Mouse (Mus musculus) liver, postnatal 0 days (tissue): Measurements from ENCODE around the gene Cars2. TPM values are rescaled to one million over a fixed set of nuclear protein-coding genes. Genes with fewer than 3 reads are reported as not detected.
"Not testable (repeated sequence)": the region's sequence is repeated elsewhere in the genome, so short reads cannot be mapped to it uniquely, and the experiment has no call there.

Source experiments
- ATAC-seq: fragments of 200-750 bp; cut with Nextera tagmentation; 2 replicates; pipeline ENCODE4 v1.8.0; 2017; ENCODE audit warnings: mild to moderate bottlenecking, moderate library complexity
- DNase-seq: peaks from one replicate; pipeline ENCODE4 v3.0.0-alpha.2; 2016
- H3K27ac ChIP-seq: fragments of 300-500 bp; sonication (generic); 2 replicates; pipeline ENCODE4 v1.5.1; 2014; ENCODE audit warnings: antibody characterized with exemption, moderate library complexity, mild to moderate bottlenecking, low read depth
- H3K27me3 ChIP-seq: fragments of 300-500 bp; sonication (generic); 2 replicates; pipeline ENCODE4 v1.6.1; 2014; ENCODE audit warnings: low read length, control low read depth, mixed read lengths; ENCODE audit not compliant: insufficient read depth
- H3K36me3 ChIP-seq: fragments of 300-500 bp; sonication (generic); replicated peaks from 2 replicates; pipeline ENCODE4 v1.6.1; 2014; ENCODE audit warnings: mild to moderate bottlenecking, control low read depth, low read length, moderate library complexity, mixed read lengths; ENCODE audit not compliant: insufficient read depth
- H3K4me1 ChIP-seq: fragments of 300-500 bp; sonication (generic); 2 replicates; pipeline ENCODE4 v1.6.1; 2014; ENCODE audit warnings: antibody characterized with exemption, mild to moderate bottlenecking, control low read depth; ENCODE audit not compliant: insufficient read depth
- H3K4me2 ChIP-seq: fragments of 300-500 bp; sonication (generic); 2 replicates; pipeline ENCODE4 v1.6.1; 2014; ENCODE audit warnings: low read depth, mild to moderate bottlenecking, low read length, moderate library complexity, mixed read lengths
- H3K4me3 ChIP-seq: fragments of 300-500 bp; sonication (generic); 2 replicates; pipeline ENCODE4 v1.5.1; 2014; ENCODE audit warnings: low read depth, low read length
- H3K9ac ChIP-seq: fragments of 300-500 bp; sonication (generic); replicated peaks from 2 replicates; pipeline ENCODE4 v1.6.1; 2014; ENCODE audit warnings: mild to moderate bottlenecking, moderate library complexity
- H3K9me3 ChIP-seq: fragments of 300-500 bp; sonication (generic); 2 replicates; pipeline ENCODE4 v1.6.1; 2016; ENCODE audit warnings: mild to moderate bottlenecking, control low read depth, low read length, mixed read lengths
- CTCF ChIP-seq: sonication (generic); IDR thresholded peaks from 2 replicates; pipeline ENCODE4 v1.5.1; 2016; ENCODE audit warnings: antibody characterized with exemption, low read depth
- EP300 ChIP-seq: IDR thresholded peaks from 2 replicates; pipeline ENCODE4 v1.6.1; 2016; ENCODE audit warnings: antibody characterized with exemption, low read depth, mild to moderate bottlenecking
- WGBS: fragments of 180-500 bp; shearing (Covaris S2); extraction: QIAGEN DNeasy Blood & Tissue Kit; methylation state at CpG from one replicate; pipeline ENCODE4 v1.1.7; 2014; ENCODE audit not compliant: insufficient replicate concordance; 5-methylcytosine and 5-hydroxymethylcytosine counted together
- polyA plus RNA-seq: library from polyadenylated mRNA; unstranded; fragments of >200 nt; fragmentation: Nextera tagmentation; extraction: Ambion mirVana; gene quantifications from 2 replicates; pipeline ENCODE4 v1.2.1, GENCODE M21; 2015

Cars2 gene
- polyA plus RNA-seq, 1 experiment from 2014 or later = 8.4 TPM

DNA sequence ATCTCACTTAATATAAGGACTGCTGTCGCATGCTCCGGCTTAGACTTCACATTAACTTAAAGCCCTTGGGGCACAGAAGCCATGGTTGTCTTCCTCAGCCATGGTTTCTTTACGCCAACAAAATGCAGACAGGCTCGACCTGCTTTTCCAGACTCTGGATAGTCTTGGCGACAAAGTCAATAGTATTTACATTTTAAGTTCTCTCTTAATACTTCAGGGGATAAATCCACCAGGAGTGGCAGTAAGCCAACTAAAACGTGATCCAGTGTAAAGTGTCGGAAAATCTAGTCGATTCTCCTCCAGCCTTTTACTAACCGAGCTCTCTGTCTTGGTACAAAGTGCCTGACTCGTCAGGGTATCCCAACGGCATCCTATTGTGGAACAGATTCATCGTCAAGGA, 52.3 kb downstream of the Cars2 start:
- TF ChIP-seq CTCF (no peak), EP300 (no peak)
- DNase-seq (no peak), ATAC-seq (no peak)
- Histone ChIP-seq H3K4me3 (peak overlapping the region; percentile 88), H3K27me3 (no peaks in the 10 kb centered on the region), H3K36me3 (peaks cover 4% of the 10 kb centered on the region), H3K4me2 (peak overlapping the region; percentile 76), H3K9ac (peak overlapping the region; percentile 91), H3K9me3 (no peaks in the 10 kb centered on the region), H3K27ac (no peak overlapping the region), H3K4me1 (peaks cover 18% of the 10 kb centered on the region)
- WGBS = 70% methylated on average over 12 of the region's 12 CpGs

DNA sequence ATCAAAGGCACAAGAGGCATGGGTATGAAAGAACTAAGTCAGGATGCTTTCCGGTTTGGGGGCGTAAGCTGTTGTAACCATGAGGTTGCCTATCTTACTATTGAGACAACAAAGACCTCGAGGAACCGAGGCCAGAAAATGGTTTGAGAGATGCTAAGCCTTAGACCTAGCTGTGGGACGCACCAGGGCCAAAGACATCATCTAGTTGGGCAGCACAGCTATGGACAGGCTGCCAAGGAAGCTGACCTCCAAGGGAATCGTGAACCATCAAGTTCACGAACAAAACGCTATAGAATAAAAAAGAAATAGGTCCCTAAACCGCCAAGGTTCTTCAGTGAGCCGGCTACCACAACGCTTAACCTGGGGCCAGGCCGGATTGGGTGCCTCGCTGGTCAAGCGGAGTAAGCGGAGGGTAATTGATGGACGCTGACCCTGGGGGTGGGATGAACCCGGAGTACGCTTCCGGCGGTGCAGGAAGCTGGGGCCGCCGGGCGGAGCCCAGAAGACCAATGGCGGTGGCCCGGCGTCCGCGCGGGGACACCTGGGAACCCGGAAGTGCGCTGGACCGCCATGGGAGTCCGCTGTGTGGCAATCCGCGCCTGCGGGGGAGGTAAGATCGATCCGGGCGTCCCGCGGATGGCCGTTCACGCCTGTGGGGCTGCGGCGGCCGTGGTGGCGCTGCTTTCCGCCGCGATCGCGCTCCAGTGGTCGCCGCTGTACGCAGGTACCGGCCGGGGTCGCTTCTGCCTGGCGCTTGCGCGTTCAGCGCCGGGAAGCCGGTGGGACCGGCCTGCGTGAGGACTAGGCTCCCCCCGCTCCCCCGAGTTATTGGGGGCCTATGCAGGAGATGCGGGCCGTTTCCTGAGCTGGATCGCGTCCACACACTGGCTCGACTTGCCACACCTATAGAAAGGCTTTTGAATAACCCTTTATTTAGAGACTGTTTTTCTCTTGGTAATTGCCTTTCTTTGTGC, 53.3 kb downstream of the Cars2 start, which contains the start of gene Naxd:
Gene Naxd (plus strand): TSS at position 490 of the 974 bp plus-strand sequence.
- peak; percentile 100 for ATAC-seq
- 3% methylated on average over 73 of the region's 73 CpGs for WGBS

DNA sequence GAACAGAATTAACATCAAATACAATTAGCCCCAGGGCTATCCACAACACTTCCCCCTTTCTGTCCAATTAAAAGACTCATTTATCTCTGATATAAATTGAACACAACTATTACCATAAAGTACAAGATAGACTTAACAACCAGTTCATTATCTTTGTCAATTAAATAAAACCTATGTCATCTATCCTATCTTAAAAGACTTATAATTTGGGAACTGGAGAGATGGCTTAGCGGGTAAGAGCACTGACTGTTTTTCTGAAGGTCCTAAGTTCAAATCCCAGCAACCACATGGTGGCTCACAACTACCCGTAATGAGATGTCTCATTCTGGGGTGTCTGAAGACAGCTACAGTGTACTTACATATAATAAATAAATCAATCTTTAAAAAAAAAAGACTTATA, 58.2 kb downstream of the Cars2 start:
- not testable (repeated sequence) for H3K9ac ChIP-seq, H3K27ac ChIP-seq, H3K9me3 ChIP-seq, DNase-seq, H3K27me3 ChIP-seq, H3K36me3 ChIP-seq, ATAC-seq, H3K4me2 ChIP-seq, H3K4me1 ChIP-seq, H3K4me3 ChIP-seq
- WGBS = 82% methylated on average over 2 of the region's 2 CpGs

More for the DNA sequence above, 53.3 kb downstream of the Cars2 start, which contains the start of gene Naxd:
- H3K4me2 ChIP-seq = peak within 1 kb of the TSS; percentile 76
- peak within 1 kb of the TSS; percentile 91 for H3K9ac ChIP-seq
- H3K36me3 ChIP-seq = no peaks in the 10 kb centered on the region; the same call in 1 of the 2 replicates
- H3K9me3 ChIP-seq = no peaks in the 10 kb centered on the region
- H3K27ac ChIP-seq = peak within 1 kb of the TSS; percentile 91
- TF ChIP-seq CTCF = 0 out of 2 replicates have a peak, but pooled peaks have one; percentile 5
- peak; percentile 36; the same call in 1 of the 2 replicates for TF ChIP-seq EP300
- H3K4me1 ChIP-seq = peaks cover 18% of the 10 kb centered on the region
- no peaks in the 10 kb centered on the region for H3K27me3 ChIP-seq
- H3K4me3 ChIP-seq = peak within 1 kb of the TSS; percentile 88
- peak; percentile 94 for DNase-seq

DNA sequence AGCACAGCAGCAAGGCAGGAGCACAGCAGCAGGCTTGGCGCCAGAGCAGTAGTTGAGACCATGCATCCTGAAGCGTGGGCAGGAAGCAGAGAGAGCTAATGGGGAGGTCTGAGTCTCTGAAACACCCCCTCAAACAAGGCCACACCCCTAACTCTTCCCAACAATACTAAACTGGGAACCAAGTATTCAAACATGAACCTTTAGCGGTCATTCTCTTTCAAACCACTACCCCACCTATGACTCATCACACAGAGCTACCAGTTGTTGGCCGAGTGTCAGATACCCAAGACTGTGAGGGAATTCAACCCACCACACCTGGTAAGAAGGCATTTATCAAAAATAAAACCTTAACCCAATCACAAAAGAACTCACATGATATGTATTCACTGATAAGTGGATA, 63.4 kb downstream of the Cars2 start:
- Histone ChIP-seq H3K27ac (no peak overlapping the region), H3K4me2 (no peak overlapping the region), H3K4me1 (no peaks in the 10 kb centered on the region), H3K9me3 (no peaks in the 10 kb centered on the region), H3K4me3 (no peak overlapping the region), H3K27me3 (no peaks in the 10 kb centered on the region), H3K9ac (no peak overlapping the region), H3K36me3 (no peaks in the 10 kb centered on the region)
- ATAC-seq (no peak), DNase-seq (no peak)
- no peak for TF ChIP-seq EP300
- no peak for TF ChIP-seq CTCF
- 55% methylated on average over 4 of the region's 4 CpGs for WGBS

DNA sequence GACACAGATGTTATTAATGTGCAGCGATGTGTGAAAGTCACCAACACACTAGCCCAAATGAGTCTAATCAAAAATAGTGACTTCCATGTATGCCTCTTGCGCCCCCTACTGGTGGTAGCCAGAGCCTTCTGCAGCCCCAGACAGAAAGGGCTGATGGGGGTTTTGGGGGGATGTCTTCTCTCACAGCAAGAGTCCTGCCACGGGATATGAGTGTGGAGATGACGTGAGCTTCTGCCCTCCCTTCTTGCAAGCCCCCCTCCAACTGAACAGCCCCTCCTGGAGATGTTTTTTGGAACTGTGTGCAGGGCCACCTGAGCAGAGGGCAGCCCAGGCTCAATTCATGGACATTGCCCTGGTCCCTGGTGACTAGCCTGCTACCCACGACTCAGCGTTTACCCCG, 64.4 kb downstream of the Cars2 start:
- H3K27me3 ChIP-seq = no peaks in the 10 kb centered on the region
- no peak overlapping the region for H3K27ac ChIP-seq
- TF ChIP-seq CTCF (peak; percentile 93), EP300 (no peak)
- ATAC-seq (peak; percentile 40; the same call in 1 of the 2 replicates), DNase-seq (peak; percentile 85)
- no peaks in the 10 kb centered on the region for H3K9me3 ChIP-seq
- no peaks in the 10 kb centered on the region for H3K4me1 ChIP-seq
- no peak overlapping the region for H3K9ac ChIP-seq
- H3K4me3 ChIP-seq = no peak overlapping the region
- no peaks in the 10 kb centered on the region for H3K36me3 ChIP-seq
- H3K4me2 ChIP-seq = no peak overlapping the region
- 16% methylated on average over 7 of the region's 7 CpGs for WGBS

DNA sequence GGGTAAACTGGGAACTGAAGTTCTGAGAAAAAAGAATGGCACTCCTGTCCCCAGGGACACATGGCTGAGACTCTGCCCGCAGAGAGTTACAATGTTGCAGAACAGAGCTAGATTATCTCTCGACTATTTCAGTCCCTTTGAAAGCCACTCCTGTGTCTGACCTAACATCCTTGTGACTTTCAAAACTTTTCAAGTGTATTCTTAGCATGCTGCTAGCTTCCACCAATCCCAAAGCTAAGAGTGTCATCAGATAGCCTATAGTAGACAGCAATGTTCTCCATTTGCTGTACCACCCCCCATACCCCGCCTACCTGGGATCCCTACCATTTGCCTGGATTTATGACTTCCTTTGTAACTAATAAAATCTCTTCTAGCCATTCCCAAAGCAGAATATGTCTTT, 68.0 kb downstream of the Cars2 start:
- H3K9me3 ChIP-seq = no peaks in the 10 kb centered on the region

More for the DNA sequence above, 68.0 kb downstream of the Cars2 start:
- DNase-seq (no peak), ATAC-seq (no peak)
- no peak overlapping the region for H3K4me3 ChIP-seq
- no peak overlapping the region for H3K27ac ChIP-seq
- TF ChIP-seq EP300 = no peak
- TF ChIP-seq CTCF = no peak
- no peak overlapping the region for H3K9ac ChIP-seq
- peaks cover 19% of the 10 kb centered on the region for H3K27me3 ChIP-seq
- H3K4me2 ChIP-seq = no peak overlapping the region
- H3K36me3 ChIP-seq = no peaks in the 10 kb centered on the region
- no peaks in the 10 kb centered on the region for H3K4me1 ChIP-seq
- 55% methylated on average over 3 of the region's 3 CpGs for WGBS
